ENCODE assay signal across 18 mouse cellular contexts in the genomic region with DNA sequence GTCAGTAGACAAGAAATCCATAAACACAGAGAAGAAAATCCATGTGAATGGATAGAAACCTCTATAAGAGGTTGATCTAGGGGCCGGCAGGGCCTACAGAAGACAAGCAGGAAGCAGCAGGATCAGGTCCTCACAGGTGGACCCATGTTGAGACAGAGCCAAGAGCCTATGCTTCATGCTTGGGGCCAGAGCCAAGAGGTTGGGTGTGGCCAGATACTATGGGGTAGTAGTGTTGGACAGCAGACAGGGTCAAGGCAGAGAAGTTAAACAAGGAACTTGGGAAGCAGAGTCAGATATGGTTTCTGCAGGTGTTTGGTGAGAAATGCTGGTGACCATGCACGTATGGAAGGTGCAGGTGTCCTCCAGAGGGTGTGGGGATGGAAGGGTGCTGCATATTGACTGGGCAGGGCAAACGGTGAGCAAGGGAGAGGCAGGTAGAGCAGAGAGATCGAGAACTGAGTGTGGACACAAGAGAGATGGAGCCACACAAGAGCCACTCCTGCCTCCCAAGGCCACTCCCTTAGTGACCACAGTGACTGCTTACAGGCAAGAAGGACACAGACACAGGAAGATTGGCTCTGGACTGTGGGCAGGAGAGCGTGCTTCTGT.
"Had no signal": no experiment of that assay in that cellular context is flagged by ENCODE, and none has a peak within 500 bp of the region (broad histone marks: within the 10 kb centered on the region; RNA-seq: fewer than 3 reads in every experiment).

No protein-coding gene starts in this region.

- ATAC-seq: midbrain, embryonic 13.5 days; midbrain, embryonic 16.5 days had no signal

- H3K4me3 ChIP-seq: left cerebral cortex, adult 2 months; liver, embryonic 13.5 days; megakaryocyte, embryonic 14.5 days; midbrain, embryonic 10.5 days; midbrain, embryonic 13.5 days; myocyte; neural tube, embryonic 13.5 days had no signal

- H3K9ac ChIP-seq: liver, embryonic 13.5 days; midbrain, embryonic 13.5 days; neural tube, embryonic 13.5 days had no signal

- H3K4me2 ChIP-seq: liver, embryonic 13.5 days; midbrain, embryonic 13.5 days; neural tube, embryonic 13.5 days had no signal

- H3K27ac ChIP-seq: left cerebral cortex, adult 2 months; liver, embryonic 13.5 days; midbrain, embryonic 10.5 days; midbrain, embryonic 13.5 days; neural tube, embryonic 13.5 days had no signal

- DNase-seq: kidney, adult 18-20 months; kidney, adult 9 months; kidney, postnatal 14 days; layer of hippocampus, postnatal 36 days; liver, embryonic 13.5 days; lung, adult 2 months; lung, postnatal 36 days; retina, postnatal 1 day; right cerebral cortex, postnatal 25 days; thymus, adult 18-20 months; thymus, postnatal 36 days had no signal

- H3K9me3 ChIP-seq: liver, embryonic 13.5 days; megakaryocyte, embryonic 14.5 days; midbrain, embryonic 10.5 days; midbrain, embryonic 13.5 days; neural tube, embryonic 13.5 days had no signal

- H3K36me3 ChIP-seq: liver, embryonic 13.5 days; midbrain, embryonic 10.5 days had no signal

- H3K27me3 ChIP-seq: liver, embryonic 13.5 days; midbrain, embryonic 13.5 days; neural tube, embryonic 13.5 days had no signal
